Mouse (Mus musculus): ENCODE measurements around the gene Tcl1b1.
A peak's percentile ranks its signal among the peaks of the same experiment; 100 is the strongest.
"Not testable (repeated sequence)": the region's sequence is repeated elsewhere in the genome, so short reads cannot be mapped to it uniquely, and the experiment has no call there.

Tcl1b1 gene

GRCm38 (mm10) chr12:105199684-105200497 is 40.4 kb downstream of the Tcl1b1 start:
- DNase-seq (ENCODE audit: low spot score) = peak; percentile 34

- not testable (repeated sequence) for DNase-seq (ENCODE audit: low spot score)
Measured at GRCm38 (mm10) chr12:105201657-105202056, 42.2 kb downstream of the Tcl1b1 start, which contains the start of gene Tcl1b4. TSS of gene Tcl1b4 (plus strand) at chr12:105201957.

GRCm38 (mm10) chr12:105207071-105207470 is 47.6 kb downstream of the Tcl1b1 start:
- DNase-seq (ENCODE audit: low spot score) = no peak

- DNase-seq (ENCODE audit: low spot score) = no peak
Measured at GRCm38 (mm10) chr12:105208441-105208840, 49.0 kb downstream of the Tcl1b1 start.

GRCm38 (mm10) chr12:105209231-105209630 is 49.7 kb downstream of the Tcl1b1 start:
- DNase-seq (ENCODE audit: low spot score) = no peak
